Mouse (Mus musculus): ENCODE results near the gene Angptl4. TPM values are rescaled to one million over a fixed set of nuclear protein-coding genes. Genes with fewer than 3 reads are reported as not detected.
"Not testable (repeated sequence)": the region's sequence is repeated elsewhere in the genome, so short reads cannot be mapped to it uniquely, and the experiment has no call there.

The Angptl4 gene
- polyA plus RNA-seq, 1 experiment from 2014 or later = 17.1 TPM

- Histone ChIP-seq H3K4me3 (replicated peaks) (no peak overlapping the region), H3K4me1 (replicated peaks) (peaks cover 44% of the 10 kb centered on the region), H3K4me2 (replicated peaks) (no peak overlapping the region), H3K36me3 (peaks cover 47% of the 10 kb centered on the region), H3K9ac (replicated peaks) (no peak overlapping the region), H3K27ac (no peak overlapping the region), H3K9me3 (no peaks in the 10 kb centered on the region), H3K27me3 (no peaks in the 10 kb centered on the region)
- 98% methylated on average over 2 of the region's 2 CpGs for WGBS
- no peak for ATAC-seq
These were observed 29.3 kb downstream of the Angptl4 start for GRCm38 (mm10) chr17:33752297-33752696.

- H3K9me3 ChIP-seq = no peaks in the 10 kb centered on the region
- H3K27me3 ChIP-seq = no peaks in the 10 kb centered on the region
- H3K36me3 ChIP-seq = peaks cover 45% of the 10 kb centered on the region
- H3K4me2 ChIP-seq (replicated peaks) = no peak overlapping the region
- no peak overlapping the region for H3K27ac ChIP-seq
- no peak overlapping the region for H3K9ac ChIP-seq (replicated peaks)
- H3K4me1 ChIP-seq (replicated peaks) = peaks cover 33% of the 10 kb centered on the region
- no peak for ATAC-seq
- no peak overlapping the region for H3K4me3 ChIP-seq (replicated peaks)
These were observed 30.4 kb downstream of the Angptl4 start for GRCm38 (mm10) chr17:33751181-33751580.

- Histone ChIP-seq H3K36me3 (peaks cover 58% of the 10 kb centered on the region), H3K27me3 (no peaks in the 10 kb centered on the region), H3K4me3 (replicated peaks) (no peak overlapping the region), H3K4me2 (replicated peaks) (no peak overlapping the region), H3K9me3 (no peaks in the 10 kb centered on the region), H3K4me1 (replicated peaks) (peaks cover 17% of the 10 kb centered on the region), H3K9ac (replicated peaks) (no peak overlapping the region), H3K27ac (no peak overlapping the region)
- no peak for ATAC-seq
- WGBS = 97% methylated on average over 5 of the region's 5 CpGs
These were observed 32.2 kb downstream of the Angptl4 start for GRCm38 (mm10) chr17:33749451-33749850.

- no peak overlapping the region for H3K4me3 ChIP-seq (replicated peaks)
- no peak overlapping the region for H3K9ac ChIP-seq (replicated peaks)
- H3K4me2 ChIP-seq (replicated peaks) = no peak overlapping the region
- no peak for ATAC-seq
- H3K9me3 ChIP-seq = no peaks in the 10 kb centered on the region
- no peak overlapping the region for H3K27ac ChIP-seq
- H3K36me3 ChIP-seq = peaks cover 54% of the 10 kb centered on the region
- no peaks in the 10 kb centered on the region for H3K4me1 ChIP-seq (replicated peaks)
- 80% methylated on average over 2 of the region's 2 CpGs for WGBS
- no peaks in the 10 kb centered on the region for H3K27me3 ChIP-seq
These were observed 35.6 kb downstream of the Angptl4 start for GRCm38 (mm10) chr17:33746011-33746410.

GRCm38 (mm10) chr17:33744686-33745384 is 36.8 kb downstream of the Angptl4 start:
- no peak overlapping the region for H3K4me2 ChIP-seq (replicated peaks)
- H3K27me3 ChIP-seq = no peaks in the 10 kb centered on the region
- no peak for ATAC-seq
- WGBS = 92% methylated on average over 5 of the region's 5 CpGs
- H3K9ac ChIP-seq (replicated peaks) = no peak overlapping the region
- no peak overlapping the region for H3K4me3 ChIP-seq (replicated peaks)
- no peak overlapping the region for H3K27ac ChIP-seq
- H3K9me3 ChIP-seq = no peaks in the 10 kb centered on the region
- no peaks in the 10 kb centered on the region for H3K4me1 ChIP-seq (replicated peaks)
- H3K36me3 ChIP-seq = peaks cover 42% of the 10 kb centered on the region

- ATAC-seq = no peak
- Histone ChIP-seq H3K4me3 (replicated peaks) (no peak overlapping the region), H3K27ac (no peak overlapping the region), H3K4me2 (replicated peaks) (no peak overlapping the region), H3K9me3 (no peaks in the 10 kb centered on the region), H3K27me3 (no peaks in the 10 kb centered on the region), H3K4me1 (replicated peaks) (no peaks in the 10 kb centered on the region), H3K9ac (replicated peaks) (no peak overlapping the region), H3K36me3 (peaks cover 19% of the 10 kb centered on the region)
- WGBS = 100% methylated on average over 1 of the region's 1 CpGs
These were observed 39.2 kb downstream of the Angptl4 start for GRCm38 (mm10) chr17:33742420-33742819.

GRCm38 (mm10) chr17:33733526-33733925 is 48.1 kb downstream of the Angptl4 start:
- not testable (repeated sequence) for ATAC-seq; H3K4me3 ChIP-seq (replicated peaks); H3K9ac ChIP-seq (replicated peaks); H3K36me3 ChIP-seq; H3K9me3 ChIP-seq; H3K27me3 ChIP-seq; H3K4me2 ChIP-seq (replicated peaks); H3K4me1 ChIP-seq (replicated peaks); H3K27ac ChIP-seq
- WGBS = 88% methylated on average over 10 of the region's 10 CpGs

GRCm38 (mm10) chr17:33732556-33733083 is 49.0 kb downstream of the Angptl4 start:
- not testable (repeated sequence) for H3K9me3 ChIP-seq; H3K27ac ChIP-seq; H3K4me1 ChIP-seq (replicated peaks); H3K4me3 ChIP-seq (replicated peaks); H3K36me3 ChIP-seq; H3K9ac ChIP-seq (replicated peaks); H3K27me3 ChIP-seq; ATAC-seq; H3K4me2 ChIP-seq (replicated peaks)
- 81% methylated on average over 9 of the region's 9 CpGs for WGBS

- H3K9ac ChIP-seq (replicated peaks) = no peak overlapping the region
- no peaks in the 10 kb centered on the region for H3K9me3 ChIP-seq
- 79% methylated on average over 2 of the region's 2 CpGs for WGBS
- H3K36me3 ChIP-seq = no peaks in the 10 kb centered on the region
- no peaks in the 10 kb centered on the region for H3K27me3 ChIP-seq
- H3K27ac ChIP-seq = no peak overlapping the region
- H3K4me1 ChIP-seq (replicated peaks) = no peaks in the 10 kb centered on the region
- no peak overlapping the region for H3K4me3 ChIP-seq (replicated peaks)
- ATAC-seq = no peak
- no peak overlapping the region for H3K4me2 ChIP-seq (replicated peaks)
These were observed 52.4 kb downstream of the Angptl4 start for GRCm38 (mm10) chr17:33729215-33729614.

GRCm38 (mm10) chr17:33728396-33728795 is 53.2 kb downstream of the Angptl4 start:
- no peaks in the 10 kb centered on the region for H3K4me1 ChIP-seq (replicated peaks)
- H3K9me3 ChIP-seq = no peaks in the 10 kb centered on the region
- H3K27me3 ChIP-seq = no peaks in the 10 kb centered on the region
- no peak overlapping the region for H3K4me3 ChIP-seq (replicated peaks)
- H3K36me3 ChIP-seq = no peaks in the 10 kb centered on the region
- H3K4me2 ChIP-seq (replicated peaks) = no peak overlapping the region
- no peak overlapping the region for H3K9ac ChIP-seq (replicated peaks)
- H3K27ac ChIP-seq = no peak overlapping the region
- WGBS = 83% methylated on average over 2 of the region's 2 CpGs
- ATAC-seq = no peak

Other genes with a start within 250 kb of the Angptl4 start
- gene Myo1f, start 226.1 kb downstream of the Angptl4 start, polyA plus RNA-seq (2015; fragmentation: Nextera tagmentation; extraction: Ambion mirVana) = 1.4 and 2.4 TPM in 2 replicates
- 68.0 and 69.0 TPM in 2 replicates for gene Zfp414, start 152.7 kb downstream of the Angptl4 start, polyA plus RNA-seq (2015; fragmentation: Nextera tagmentation; extraction: Ambion mirVana)
- gene Pram1, start 143.8 kb downstream of the Angptl4 start, polyA plus RNA-seq (2015; fragmentation: Nextera tagmentation; extraction: Ambion mirVana) = 0.81 and 0.93 TPM in 2 replicates
- gene Hnrnpm, start 95.0 kb downstream of the Angptl4 start, polyA plus RNA-seq (2015; fragmentation: Nextera tagmentation; extraction: Ambion mirVana) = 283 and 294 TPM in 2 replicates
- 54.4 and 55.8 TPM in 2 replicates for gene March2, start 63.2 kb downstream of the Angptl4 start, polyA plus RNA-seq (2015; fragmentation: Nextera tagmentation; extraction: Ambion mirVana)
- 534 and 547 TPM in 2 replicates for gene Rab11b, start 21.3 kb downstream of the Angptl4 start, polyA plus RNA-seq (2015; fragmentation: Nextera tagmentation; extraction: Ambion mirVana)
- 28.6 and 36.2 TPM in 2 replicates for gene Kank3, start 28.7 kb upstream of the Angptl4 start, polyA plus RNA-seq (2015; fragmentation: Nextera tagmentation; extraction: Ambion mirVana)
- 704 and 707 TPM in 2 replicates for gene Rps28, start 42.7 kb upstream of the Angptl4 start, polyA plus RNA-seq (2015; fragmentation: Nextera tagmentation; extraction: Ambion mirVana)
- gene Ndufa7, start 42.7 kb upstream of the Angptl4 start, polyA plus RNA-seq (2015; fragmentation: Nextera tagmentation; extraction: Ambion mirVana) = 482 and 516 TPM in 2 replicates
- gene Cd320, start 61.3 kb upstream of the Angptl4 start, polyA plus RNA-seq (2015; fragmentation: Nextera tagmentation; extraction: Ambion mirVana) = 64.0 and 66.9 TPM in 2 replicates
- not detected in 2 replicates for gene Gm7029, start 92.0 kb upstream of the Angptl4 start, polyA plus RNA-seq (2015; fragmentation: Nextera tagmentation; extraction: Ambion mirVana)
- 2.9 and 3.0 TPM in 2 replicates for gene Kifc1, start 108.8 kb upstream of the Angptl4 start, polyA plus RNA-seq (2015; fragmentation: Nextera tagmentation; extraction: Ambion mirVana)
- gene Platr17, start 123.3 kb upstream of the Angptl4 start, polyA plus RNA-seq (2015; fragmentation: Nextera tagmentation; extraction: Ambion mirVana) = 0.40 and 0.52 TPM in 2 replicates
- 56.5 and 57.2 TPM in 2 replicates for gene Daxx, start 127.6 kb upstream of the Angptl4 start, polyA plus RNA-seq (2015; fragmentation: Nextera tagmentation; extraction: Ambion mirVana)
- gene Tapbp, start 134.1 kb upstream of the Angptl4 start, polyA plus RNA-seq (2015; fragmentation: Nextera tagmentation; extraction: Ambion mirVana) = 18.1 and 19.6 TPM in 2 replicates
- 20.3 TPM in 2 replicates for gene Zbtb22, start 134.1 kb upstream of the Angptl4 start, polyA plus RNA-seq (2015; fragmentation: Nextera tagmentation; extraction: Ambion mirVana)
- gene Rgl2, start 147.7 kb upstream of the Angptl4 start, polyA plus RNA-seq (2015; fragmentation: Nextera tagmentation; extraction: Ambion mirVana) = 49.8 and 56.9 TPM in 2 replicates
- 193 and 195 TPM in 2 replicates for gene Pfdn6, start 158.5 kb upstream of the Angptl4 start, polyA plus RNA-seq (2015; fragmentation: Nextera tagmentation; extraction: Ambion mirVana)
- 24.4 and 25.7 TPM in 2 replicates for gene Wdr46, start 158.8 kb upstream of the Angptl4 start, polyA plus RNA-seq (2015; fragmentation: Nextera tagmentation; extraction: Ambion mirVana)
- 12.4 and 13.6 TPM in 2 replicates for gene B3galt4, start 169.7 kb upstream of the Angptl4 start, polyA plus RNA-seq (2015; fragmentation: Nextera tagmentation; extraction: Ambion mirVana)
- 66.4 and 69.8 TPM in 2 replicates for gene Vps52, start 174.0 kb upstream of the Angptl4 start, polyA plus RNA-seq (2015; fragmentation: Nextera tagmentation; extraction: Ambion mirVana)
- 918 and 949 TPM in 2 replicates for gene Rps18, start 174.2 kb upstream of the Angptl4 start, polyA plus RNA-seq (2015; fragmentation: Nextera tagmentation; extraction: Ambion mirVana)
- gene H2-K1, start 218.5 kb upstream of the Angptl4 start, polyA plus RNA-seq (2015; fragmentation: Nextera tagmentation; extraction: Ambion mirVana) = 13.5 and 16.0 TPM in 2 replicates
- gene Ring1, start 242.8 kb upstream of the Angptl4 start, polyA plus RNA-seq (2015; fragmentation: Nextera tagmentation; extraction: Ambion mirVana) = 20.1 and 24.3 TPM in 2 replicates
- 80.5 and 91.7 TPM in 2 replicates for gene H2-Ke6, start 246.2 kb upstream of the Angptl4 start, polyA plus RNA-seq (2015; fragmentation: Nextera tagmentation; extraction: Ambion mirVana)
- 176 and 180 TPM in 2 replicates for gene Slc39a7, start 249.9 kb upstream of the Angptl4 start, polyA plus RNA-seq (2015; fragmentation: Nextera tagmentation; extraction: Ambion mirVana)
- 57.9 and 62.7 TPM in 2 replicates for gene Rxrb, start 250.0 kb upstream of the Angptl4 start, polyA plus RNA-seq (2015; fragmentation: Nextera tagmentation; extraction: Ambion mirVana)